In genomic region chr17:34465906-34466305, GRCm38 (mm10) we compare ENCODE assay signal across 20 mouse cellular contexts. TPM values are rescaled to one million over a fixed set of nuclear protein-coding genes. Genes with fewer than 3 reads are reported as not detected.
"Had no signal": no experiment of that assay in that cellular context is flagged by ENCODE, and none has a peak within 500 bp of the region (broad histone marks: within the 10 kb centered on the region; RNA-seq: fewer than 3 reads in every experiment).

No protein-coding gene starts in this region.

RNA-seq across cellular contexts. Expression of gene Btnl4, which starts 11.2 kb away (rescaled TPM):
- polyA plus RNA-seq: cerebellum, adult 2 months; cortical plate, adult 2 months; embryonic facial prominence, embryonic 10.5 days; embryonic facial prominence, embryonic 11.5 days; embryonic facial prominence, embryonic 12.5 days; embryonic facial prominence, embryonic 13.5 days; embryonic facial prominence, embryonic 14.5 days; embryonic facial prominence, embryonic 15.5 days; forebrain, embryonic 10.5 days; forebrain, embryonic 11.5 days; forebrain, embryonic 12.5 days; forebrain, embryonic 13.5 days; forebrain, embryonic 14.5 days; forebrain, embryonic 15.5 days; forebrain, embryonic 16.5 days; forebrain, postnatal 0 days; frontal cortex, adult 2 months; gonadal fat pad, adult 2 months; heart, adult 2 months had no signal

RNA-seq across cellular contexts. Expression of gene Btnl6, which starts 51.2 kb away (rescaled TPM):
- polyA plus RNA-seq: cerebellum, adult 2 months; cortical plate, adult 2 months; embryonic facial prominence, embryonic 10.5 days; embryonic facial prominence, embryonic 11.5 days; embryonic facial prominence, embryonic 12.5 days; embryonic facial prominence, embryonic 13.5 days; embryonic facial prominence, embryonic 14.5 days; embryonic facial prominence, embryonic 15.5 days; erythroblast, embryonic 14.5 days; forebrain, embryonic 10.5 days; forebrain, embryonic 11.5 days; forebrain, embryonic 12.5 days; forebrain, embryonic 13.5 days; forebrain, embryonic 14.5 days; forebrain, embryonic 15.5 days; forebrain, embryonic 16.5 days; forebrain, postnatal 0 days; frontal cortex, adult 2 months; gonadal fat pad, adult 2 months; heart, adult 2 months had no signal
